In the genomic region with DNA sequence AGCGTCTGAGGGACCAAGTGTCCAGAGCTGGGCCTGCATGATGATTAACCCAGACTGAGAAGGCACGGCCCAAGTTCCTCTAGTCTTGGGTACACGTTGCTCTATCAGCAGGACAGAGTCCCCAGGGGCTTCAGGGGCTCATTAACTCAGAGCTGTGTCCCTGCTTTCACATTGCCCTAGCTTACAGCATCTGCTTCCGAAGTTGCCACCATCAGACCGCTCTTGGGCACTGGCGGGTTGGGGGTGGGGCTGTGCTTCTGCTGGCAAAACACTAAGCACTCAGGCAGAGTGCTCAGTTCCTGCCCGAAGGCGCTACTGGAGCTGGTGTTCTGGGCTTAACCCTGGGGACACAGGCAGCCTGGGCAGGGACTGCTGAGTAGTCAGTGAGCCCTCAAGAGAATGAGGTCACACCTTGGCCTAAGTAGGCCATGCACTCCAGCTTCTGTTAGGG, we compare ENCODE assay signal across 8 mouse cellular contexts. TPM values are rescaled to one million over a fixed set of nuclear protein-coding genes. Genes with fewer than 3 reads are reported as not detected.
A peak's percentile ranks its signal among the peaks of the same experiment; 100 is the strongest.
DNase-seq lines count a peak whose midpoint lies in the region; ATAC-seq and TF ChIP-seq lines count a peak whose summit lies in the region.

No protein-coding gene starts in this region.

- DNase-seq in layer of hippocampus, adult 2 months (ENCODE audit: low spot score in 2 of 2), result no peak
- no peak for DNase-seq in layer of hippocampus, adult 9-10 months (ENCODE audit: low spot score)
- peak; percentile 48 for DNase-seq in brain, embryonic 14.5 days (ENCODE audit: low read depth)
- peak; percentile 78 for DNase-seq in kidney, adult 18-20 months
- DNase-seq in ovary, adult 18-20 months (ENCODE audit: low spot score), result no peak
- no peak for DNase-seq in gastrocnemius, postnatal 4 days (ENCODE audit: low spot score in 2 of 2)

- no peak overlapping the region for H3K4me3 ChIP-seq in layer of hippocampus, adult 2 months

- no peak for TF ChIP-seq POLR2A in brain, embryonic 14.5 days (IDR thresholded peaks at IDR 0.05; ENCODE audit: borderline replicate concordance, extremely low read depth, insufficient read depth, insufficient read length, poor library complexity, severe bottlenecking)

- ATAC-seq in megakaryocyte progenitor cell, adult 5-6 weeks (replicated peaks; ENCODE audit: poor library complexity), result peak; percentile 36; the same call in 1 of the 2 replicates
- ATAC-seq in inflammation-experienced regulatory T-cells, adult 6 months, result no peak

- TF ChIP-seq CTCF in layer of hippocampus, adult 2 months (conservative IDR thresholded peaks at IDR 0.05), result no peak
- no peak for TF ChIP-seq CTCF in brain, embryonic 14.5 days (IDR thresholded peaks at IDR 0.05; ENCODE audit: borderline replicate concordance, extremely low read depth, insufficient read depth, insufficient read length)

- peak overlapping the region; percentile 52 for H3K27ac ChIP-seq in layer of hippocampus, adult 2 months

RNA-seq across cellular contexts. Expression of a gene that starts 10.3 kb away (rescaled TPM):
- total RNA-seq in layer of hippocampus, adult 2 months (2021), result 100 to 1,000 TPM; 926 to 932 TPM
- 2,157 and 2,683 TPM in 2 replicates for polyA plus RNA-seq in brain, embryonic 14.5 days (2012; rRNA removed)
- 2,196 and 2,314 TPM in 2 replicates for total RNA-seq in megakaryocyte progenitor cell, adult 5-6 weeks (2015)
- 2,623 and 2,987 TPM in 2 replicates for total RNA-seq in megakaryocyte progenitor cell, adult 5-6 weeks (2017)
- polyA plus RNA-seq in inflammation-experienced regulatory T-cells, adult 6 months (2017; shearing (Covaris generic)), result 1,000 to 10,000 TPM in 2 of 3 experiments, 100 to 1,000 TPM in 1; 970 to 1,806 (median 1,658) TPM
- 1,000 to 10,000 TPM; 1,165 to 1,300 TPM for total RNA-seq in gastrocnemius, postnatal 4 days (2021)

RNA-seq across cellular contexts. Expression of a gene that starts 13.8 kb away (rescaled TPM):
- 100 to 1,000 TPM in 1 of 2 experiments, 10 to 100 TPM in 1; 98.3 to 110 TPM for total RNA-seq in layer of hippocampus, adult 2 months (2021)
- 189 and 292 TPM in 2 replicates for polyA plus RNA-seq in brain, embryonic 14.5 days (2012; rRNA removed)
- total RNA-seq in megakaryocyte progenitor cell, adult 5-6 weeks (2015), result not detected in 2 replicates
- 0.03 TPM in 1 of 2 replicates, not detected in the other for total RNA-seq in megakaryocyte progenitor cell, adult 5-6 weeks (2017)
- polyA plus RNA-seq in inflammation-experienced regulatory T-cells, adult 6 months (2017; shearing (Covaris generic)), result under 1 TPM; 0.04 to 0.35 (median 0.05) TPM
- 1 to 10 TPM in 1 of 2 experiments, under 1 TPM in 1; 0.73 to 2.1 TPM for total RNA-seq in gastrocnemius, postnatal 4 days (2021)

RNA-seq across cellular contexts. Expression of a gene that starts 20.7 kb away (rescaled TPM):
- total RNA-seq in layer of hippocampus, adult 2 months (2021), result 10 to 100 TPM; 91.2 to 95.4 TPM
- polyA plus RNA-seq in brain, embryonic 14.5 days (2012; rRNA removed), result 158 and 207 TPM in 2 replicates
- total RNA-seq in megakaryocyte progenitor cell, adult 5-6 weeks (2015), result 55.4 and 61.6 TPM in 2 replicates
- total RNA-seq in megakaryocyte progenitor cell, adult 5-6 weeks (2017), result 231 and 302 TPM in 2 replicates
- 10 to 100 TPM; 12.3 to 14.4 (median 14.0) TPM for polyA plus RNA-seq in inflammation-experienced regulatory T-cells, adult 6 months (2017; shearing (Covaris generic))
- 100 to 1,000 TPM in 1 of 2 experiments, 10 to 100 TPM in 1; 98.9 to 112 TPM for total RNA-seq in gastrocnemius, postnatal 4 days (2021)

RNA-seq across cellular contexts. Expression of a gene that starts 21.1 kb away (rescaled TPM):
- 10 to 100 TPM; 29.8 to 33.1 TPM for total RNA-seq in layer of hippocampus, adult 2 months (2021)
- 15.3 and 19.8 TPM in 2 replicates for polyA plus RNA-seq in brain, embryonic 14.5 days (2012; rRNA removed)
- total RNA-seq in megakaryocyte progenitor cell, adult 5-6 weeks (2015), result 3.2 and 3.7 TPM in 2 replicates
- total RNA-seq in megakaryocyte progenitor cell, adult 5-6 weeks (2017), result 2.5 and 7.4 TPM in 2 replicates
- 1 to 10 TPM in 1 of 3 experiments, under 1 TPM in 2; 0.67 to 1.7 (median 0.75) TPM for polyA plus RNA-seq in inflammation-experienced regulatory T-cells, adult 6 months (2017; shearing (Covaris generic))
- 100 to 1,000 TPM; 446 to 545 TPM for total RNA-seq in gastrocnemius, postnatal 4 days (2021)

RNA-seq across cellular contexts. Expression of a gene that starts 33.0 kb away (rescaled TPM):
- 100 to 1,000 TPM; 201 to 210 TPM for total RNA-seq in layer of hippocampus, adult 2 months (2021)
- polyA plus RNA-seq in brain, embryonic 14.5 days (2012; rRNA removed), result 272 and 426 TPM in 2 replicates
- total RNA-seq in megakaryocyte progenitor cell, adult 5-6 weeks (2015), result 138 and 162 TPM in 2 replicates
- total RNA-seq in megakaryocyte progenitor cell, adult 5-6 weeks (2017), result 106 and 135 TPM in 2 replicates
- polyA plus RNA-seq in inflammation-experienced regulatory T-cells, adult 6 months (2017; shearing (Covaris generic)), result 100 to 1,000 TPM; 183 to 267 (median 228) TPM
- 100 to 1,000 TPM; 327 to 331 TPM for total RNA-seq in gastrocnemius, postnatal 4 days (2021)

Comparison
In these comparisons a context has a peak if more than half of its experiments do, and no peak if none do; other contexts are left out.
1. DNase-seq: peak in brain, embryonic 14.5 days (single experiment) and kidney, adult 18-20 months (single experiment); none in layer of hippocampus, adult 2 months (0 of 2), layer of hippocampus, adult 9-10 months (single experiment), ovary, adult 18-20 months (single experiment) and gastrocnemius, postnatal 4 days (0 of 2).
2. RNA of a gene that starts 13.8 kb away (total RNA-seq): 98.3 to 110 TPM in layer of hippocampus, adult 2 months; 0.73 to 2.1 TPM in gastrocnemius, postnatal 4 days and 0.03 TPM in megakaryocyte progenitor cell, adult 5-6 weeks; every median in the first group is over 10 times any median in the second.